Mouse (Mus musculus) cerebellum, postnatal 36 days (tissue): Measurements from ENCODE around the gene Psmc2.

Experiments
- DNase-seq, 2 experiments: peaks; one replicate each; pipeline ENCODE4 v3.0.0; 2021 to 2022; ENCODE audit warnings: mixed read lengths in 2 of 2

Psmc2 gene

GRCm38 (mm10) chr5:21785053-21785452 lies at the start of gene Psmc2, which contains the start of gene Dnajc2:
Gene Psmc2 (plus strand): TSS chr5:21785283.
Gene Dnajc2 (minus strand): TSS chr5:21785251.
- DNase-seq, result peak; percentile 88 to 91

GRCm38 (mm10) chr5:21735584-21735983 lies 49.5 kb upstream of the Psmc2 start:
- DNase-seq, result peak; percentile 50 to 60

- DNase-seq, result no peak
Measured at GRCm38 (mm10) chr5:21736046-21736445, 49.0 kb upstream of the Psmc2 start.

- peak; percentile 89 to 92 for DNase-seq
Measured at GRCm38 (mm10) chr5:21736956-21737585, 48.0 kb upstream of the Psmc2 start, which contains the start of gene Pmpcb. Gene Pmpcb (plus strand): TSS chr5:21737141.

- peak in 1 of 2 experiments; percentile 8 for DNase-seq
Measured at GRCm38 (mm10) chr5:21737620-21738019, 47.5 kb upstream of the Psmc2 start.

- DNase-seq, result no peak
Measured at GRCm38 (mm10) chr5:21739120-21739519, 46.0 kb upstream of the Psmc2 start.

- DNase-seq, result no peak
Measured at GRCm38 (mm10) chr5:21739881-21740280, 45.2 kb upstream of the Psmc2 start.

GRCm38 (mm10) chr5:21743606-21744005 lies 41.5 kb upstream of the Psmc2 start:
- DNase-seq, result no peak

GRCm38 (mm10) chr5:21744651-21745050 lies 40.4 kb upstream of the Psmc2 start:
- no peak for DNase-seq

- DNase-seq, result no peak
Measured at GRCm38 (mm10) chr5:21745966-21746365, 39.1 kb upstream of the Psmc2 start.

- DNase-seq, result no peak
Measured at GRCm38 (mm10) chr5:21768506-21768905, 16.6 kb upstream of the Psmc2 start.

GRCm38 (mm10) chr5:21769841-21770240 lies 15.2 kb upstream of the Psmc2 start:
- DNase-seq, result no peak

GRCm38 (mm10) chr5:21776491-21776890 lies 8.6 kb upstream of the Psmc2 start:
- no peak for DNase-seq

- DNase-seq, result no peak
Measured at GRCm38 (mm10) chr5:21784161-21785052, 676 bp upstream of the Psmc2 start.

- peak in 1 of 2 experiments; percentile 9 for DNase-seq
Measured at GRCm38 (mm10) chr5:21785776-21786175, 693 bp downstream of the Psmc2 start.

GRCm38 (mm10) chr5:21786258-21787185 lies 1.4 kb downstream of the Psmc2 start:
- peak; percentile 92 to 95 for DNase-seq

- no peak for DNase-seq
Measured at GRCm38 (mm10) chr5:21787186-21788105, 2.4 kb downstream of the Psmc2 start.

GRCm38 (mm10) chr5:21789061-21789460 lies 4.0 kb downstream of the Psmc2 start:
- no peak for DNase-seq

- DNase-seq, result no peak
Measured at GRCm38 (mm10) chr5:21792166-21792565, 7.1 kb downstream of the Psmc2 start.

- DNase-seq, result no peak
Measured at GRCm38 (mm10) chr5:21802907-21803306, 17.8 kb downstream of the Psmc2 start.

- no peak for DNase-seq
Measured at GRCm38 (mm10) chr5:21803691-21804188, 18.7 kb downstream of the Psmc2 start.
